Mouse (Mus musculus) fat pad, adult 2 months (tissue): ENCODE results near the gene Pitpnm1.
A peak's percentile ranks its signal among the peaks of the same experiment; 100 is the strongest.

Source experiments
- DNase-seq: peaks from one replicate; pipeline ENCODE4 v3.0.0-alpha.2; 2011; ENCODE audit warnings: low read depth, low spot score; ENCODE audit errors: extremely low read depth

Gene Pitpnm1

DNA sequence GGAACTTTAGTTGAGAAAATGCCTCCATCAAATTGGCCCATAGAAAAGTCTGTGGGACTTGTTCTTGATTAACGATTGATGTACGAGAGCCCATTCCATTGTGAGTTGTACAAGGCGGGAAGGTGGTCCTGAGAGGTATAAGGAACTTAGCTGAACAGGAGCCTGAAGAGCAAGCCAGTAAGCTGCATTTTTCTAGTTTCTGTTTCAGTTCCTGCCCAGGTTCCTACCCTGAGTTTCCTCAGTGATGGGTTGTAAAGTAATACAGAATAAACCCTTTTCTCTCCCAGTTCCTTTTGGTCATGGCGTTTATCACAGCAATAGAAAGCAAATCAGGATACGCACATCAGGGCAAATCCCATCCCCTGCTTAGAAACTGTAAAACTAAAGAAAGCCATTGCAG is 38.1 kb downstream of the Pitpnm1 start:
- no peak for DNase-seq

DNA sequence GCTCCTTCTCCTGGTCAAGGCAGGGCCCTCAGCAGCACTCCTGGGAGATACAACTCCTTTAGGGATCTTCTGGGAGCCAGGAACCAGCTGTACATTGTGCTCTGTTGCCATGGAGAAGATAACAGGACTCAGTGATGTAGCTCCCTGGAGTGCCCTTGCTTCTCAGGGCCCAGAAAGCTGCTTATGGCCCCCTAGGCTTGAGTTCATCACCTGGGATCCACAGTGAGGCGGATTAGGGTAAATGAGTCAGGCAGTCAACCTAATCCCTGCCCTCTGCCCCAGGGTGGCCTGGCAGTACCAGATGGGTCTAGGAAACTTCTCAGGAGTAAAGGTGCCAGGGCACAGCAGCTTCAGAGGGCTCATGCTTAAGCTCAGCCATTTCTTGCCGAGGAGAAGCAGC is 39.6 kb downstream of the Pitpnm1 start, which contains the start of gene Gpr152:
TSS of gene Gpr152 (plus strand) at position 342 of the 400 bp plus-strand sequence.
- no peak for DNase-seq

- DNase-seq, result no peak
These were observed 40.3 kb downstream of the Pitpnm1 start for GRCm38 (mm10) chr19:4140147-4140546.

GRCm38 (mm10) chr19:4142416-4143173 is 42.8 kb downstream of the Pitpnm1 start:
- DNase-seq, result no peak

DNA sequence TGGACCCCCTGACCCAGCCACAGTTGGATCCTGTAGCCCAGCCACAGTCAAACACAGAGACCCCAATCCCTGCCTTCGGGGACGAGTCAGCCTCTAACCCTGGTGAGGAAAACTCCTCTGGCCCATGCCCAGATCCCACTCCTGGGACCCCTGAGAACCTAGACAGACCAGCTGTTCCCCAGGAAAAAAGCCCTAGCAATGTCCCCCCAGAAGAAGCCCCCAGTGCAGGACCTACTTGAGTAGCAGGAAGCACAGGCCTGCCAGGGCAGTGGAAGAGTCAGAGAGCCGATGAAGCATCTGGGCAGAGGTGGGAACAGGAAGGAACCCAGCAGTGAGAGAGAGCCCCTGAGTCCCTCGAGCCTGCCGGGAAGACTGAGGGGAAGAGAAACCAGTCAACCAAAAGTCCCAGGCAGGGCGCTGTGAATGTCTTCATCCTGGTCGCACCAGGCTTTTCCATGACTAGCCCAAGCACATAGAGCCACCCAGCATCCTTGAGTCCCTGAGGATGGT is 44.0 kb downstream of the Pitpnm1 start, which contains the start of gene Cabp4:
TSS of gene Cabp4 (minus strand) at position 275 of the 510 bp plus-strand sequence.
- no peak for DNase-seq

DNA sequence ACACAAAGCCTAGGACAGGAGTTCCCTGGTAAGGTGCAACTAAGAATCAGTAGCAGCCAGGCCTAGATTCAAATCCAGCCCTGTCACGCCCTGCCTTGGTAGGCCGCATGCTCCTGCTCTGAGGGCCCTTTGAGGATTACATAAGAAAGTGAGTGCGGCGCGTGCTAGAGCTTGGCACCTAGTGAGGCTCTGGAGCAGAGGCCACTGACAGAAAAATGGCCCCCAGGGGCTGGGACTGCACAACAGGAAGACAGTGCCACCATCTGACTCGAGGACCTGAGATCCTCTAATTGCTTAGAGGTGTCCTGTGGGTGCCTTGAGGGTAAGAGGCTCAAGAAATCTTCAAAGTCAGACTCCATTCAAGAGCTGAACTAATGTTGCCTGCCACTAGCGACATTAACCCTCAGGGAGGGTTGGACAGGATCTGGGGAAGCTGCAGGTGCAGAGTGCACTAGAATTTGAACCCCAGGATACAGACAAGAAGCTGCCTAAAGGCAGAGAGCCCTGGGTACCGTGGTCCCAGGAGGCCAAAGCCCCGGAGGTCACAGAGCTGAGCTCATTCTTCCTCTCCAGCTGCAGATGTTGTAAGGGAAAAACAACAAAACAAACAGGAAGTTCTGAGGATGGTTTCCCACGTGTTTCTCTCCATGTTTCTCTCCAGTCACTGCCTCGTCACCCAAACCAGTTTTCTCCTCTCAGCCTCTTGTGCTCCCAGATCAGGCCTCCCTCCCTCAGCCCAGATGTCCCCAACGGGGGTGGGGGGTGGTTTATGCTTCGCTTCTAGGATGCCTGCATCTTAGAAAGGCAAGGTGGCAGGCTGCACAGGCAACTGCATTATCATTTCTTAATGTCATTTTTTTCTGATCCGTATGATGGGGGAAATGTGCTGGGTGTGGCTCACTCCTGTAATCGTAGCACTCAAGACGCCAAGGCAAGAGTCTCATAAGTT is 45.0 kb downstream of the Pitpnm1 start:
- no peak for DNase-seq

GRCm38 (mm10) chr19:4145936-4146335 is 46.1 kb downstream of the Pitpnm1 start:
- no peak for DNase-seq

GRCm38 (mm10) chr19:4146366-4147021 is 46.7 kb downstream of the Pitpnm1 start:
- no peak for DNase-seq

- peak; percentile 69 for DNase-seq
These were observed 47.2 kb downstream of the Pitpnm1 start for GRCm38 (mm10) chr19:4147022-4147405.

- DNase-seq, result no peak
These were observed 48.1 kb downstream of the Pitpnm1 start for GRCm38 (mm10) chr19:4147782-4148490.

DNA sequence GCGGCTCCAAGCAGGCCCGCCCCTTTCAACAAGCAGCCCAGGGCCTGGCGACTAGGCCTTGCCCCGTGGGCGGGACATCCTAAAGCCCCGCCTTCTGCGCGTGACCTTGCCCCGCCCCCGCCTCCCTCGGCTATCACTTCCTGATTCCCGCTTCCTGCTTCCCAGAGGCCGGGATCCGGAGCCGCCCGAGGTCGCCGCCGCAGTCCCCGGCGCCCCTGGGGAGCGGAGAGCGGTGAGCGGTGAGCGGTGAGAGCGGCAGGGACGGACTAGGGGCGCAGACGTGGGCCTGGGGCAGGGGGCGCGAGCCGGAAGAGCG is 48.7 kb downstream of the Pitpnm1 start, which contains the start of gene Coro1b:
TSS of gene Coro1b (plus strand) at position 129 of the 316 bp plus-strand sequence.
- DNase-seq, result no peak

DNA sequence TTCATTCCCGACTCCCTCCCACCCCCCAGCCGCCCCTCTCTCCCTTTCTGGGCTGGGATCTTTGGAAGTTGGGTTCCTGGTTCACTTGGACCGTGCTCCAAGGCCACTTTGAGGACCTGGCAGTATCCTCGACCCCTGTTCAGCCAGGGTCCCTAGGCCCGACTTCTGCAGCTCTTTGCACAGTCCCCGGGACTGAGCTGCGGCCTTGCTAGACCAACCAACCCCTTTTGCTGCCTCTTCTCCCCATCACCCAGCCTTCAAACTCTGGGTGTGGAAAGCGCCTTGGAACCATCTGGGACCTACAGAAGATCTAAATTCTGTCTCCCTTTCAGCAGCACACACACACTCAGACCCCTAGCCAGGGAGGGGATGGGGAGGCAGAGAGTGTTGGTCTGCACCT is 49.0 kb downstream of the Pitpnm1 start:
- DNase-seq, result no peak

DNA sequence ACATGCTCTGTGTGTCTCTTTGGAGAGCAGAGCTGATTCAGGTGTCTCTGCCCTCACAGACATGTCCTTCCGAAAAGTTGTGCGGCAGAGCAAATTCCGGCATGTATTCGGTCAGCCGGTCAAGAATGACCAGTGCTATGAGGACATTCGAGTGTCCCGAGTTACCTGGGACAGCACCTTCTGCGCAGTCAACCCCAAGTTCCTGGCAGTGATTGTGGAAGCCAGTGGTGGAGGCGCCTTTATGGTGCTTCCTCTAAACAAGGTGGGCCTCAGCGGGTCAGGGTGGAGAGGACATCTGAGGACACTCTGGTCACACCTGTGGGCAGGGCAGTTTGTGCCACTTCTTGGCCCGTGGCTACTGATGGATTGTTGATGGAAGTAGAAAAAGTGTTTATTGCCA is 49.5 kb downstream of the Pitpnm1 start:
- no peak for DNase-seq

- no peak for DNase-seq
These were observed 50.1 kb downstream of the Pitpnm1 start for GRCm38 (mm10) chr19:4149764-4150461.

GRCm38 (mm10) chr19:4150567-4151487 is 51.0 kb downstream of the Pitpnm1 start:
- DNase-seq, result no peak

DNA sequence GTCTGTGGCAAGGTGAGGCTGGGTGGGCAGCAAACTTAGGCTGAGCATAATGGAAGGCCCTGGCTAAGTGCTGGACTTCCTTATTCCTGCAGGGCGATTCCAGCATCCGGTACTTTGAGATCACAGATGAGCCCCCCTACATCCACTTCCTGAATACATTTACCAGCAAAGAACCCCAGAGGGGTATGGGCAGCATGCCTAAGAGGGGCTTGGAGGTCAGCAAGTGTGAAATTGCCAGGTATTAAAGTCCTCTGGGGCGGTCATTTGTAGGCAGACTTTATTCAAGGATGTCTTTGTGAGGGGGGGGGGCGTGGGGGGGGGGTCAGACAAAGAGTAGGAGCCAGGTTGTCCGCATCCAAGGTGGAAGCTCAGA is 51.7 kb downstream of the Pitpnm1 start:
- DNase-seq, result no peak

- no peak for DNase-seq
These were observed 52.1 kb downstream of the Pitpnm1 start for GRCm38 (mm10) chr19:4151898-4152297.

- no peak for DNase-seq
These were observed 52.8 kb downstream of the Pitpnm1 start for GRCm38 (mm10) chr19:4152445-4153231.
